Mouse (Mus musculus) spleen, adult 2 months (tissue): ENCODE data around the gene Cadps2.

Experiments
- CTCF ChIP-seq: fragments of 200-500 bp; IDR thresholded peaks from 2 replicates; pipeline ENCODE4 v1.5.1; 2011; ENCODE audit warnings: mild to moderate bottlenecking, inconsistent platforms; ENCODE audit not compliant: insufficient read depth, insufficient read length, insufficient replicate concordance; ENCODE audit errors: extremely low read depth
- POLR2A ChIP-seq: fragments of 200-500 bp; IDR thresholded peaks from 2 replicates; pipeline ENCODE4 v1.6.1; 2011; ENCODE audit warnings: low read depth, low read length, inconsistent platforms

GRCm38 (mm10) chr6:23723697-23724096 lies 115.5 kb downstream of the Cadps2 start:
- TF ChIP-seq CTCF (no peak), POLR2A (no peak)
